Mouse (Mus musculus) ES-Bruce4 (cell line): Measurements from ENCODE around the gene Slc22a18. TPM values are rescaled to one million over a fixed set of nuclear protein-coding genes. Genes with fewer than 3 reads are reported as not detected.
A peak's percentile ranks its signal among the peaks of the same experiment; 100 is the strongest.

Experiments used
- H3K27ac ChIP-seq: 2 replicates; pipeline ENCODE4 v1.5.1; 2012; ENCODE audit warnings: low read length, inconsistent platforms; ENCODE audit not compliant: insufficient read depth
- H3K27me3 ChIP-seq: 2 replicates; pipeline ENCODE4 v1.6.1; 2012; ENCODE audit warnings: mild to moderate bottlenecking, low read length, inconsistent platforms; ENCODE audit not compliant: control insufficient read depth, poor library complexity, insufficient read depth, severe bottlenecking
- H3K36me3 ChIP-seq: 2 replicates; pipeline ENCODE4 v1.6.1; 2012; ENCODE audit warnings: inconsistent platforms, mild to moderate bottlenecking, low read length, moderate library complexity; ENCODE audit not compliant: control insufficient read depth, poor library complexity, insufficient read depth, severe bottlenecking
- H3K4me1 ChIP-seq: one replicate; pipeline ENCODE4 v1.8.1; 2011; ENCODE audit warnings: low read length; ENCODE audit not compliant: control insufficient read depth, insufficient read depth
- H3K4me3 ChIP-seq: 2 replicates; pipeline ENCODE4 v1.5.1; 2011; ENCODE audit warnings: low read depth, mild to moderate bottlenecking, low read length
- H3K9ac ChIP-seq: 2 replicates; pipeline ENCODE4 v1.6.1; 2012; ENCODE audit warnings: low read depth, mild to moderate bottlenecking, inconsistent platforms; ENCODE audit not compliant: poor library complexity, severe bottlenecking
- H3K9me3 ChIP-seq: replicated peaks from 2 replicates; pipeline ENCODE4 v1.6.1; 2012; ENCODE audit warnings: mild to moderate bottlenecking, low read length, inconsistent platforms; ENCODE audit not compliant: control insufficient read depth, poor library complexity, insufficient read depth, severe bottlenecking
- CTCF ChIP-seq: IDR thresholded peaks from one replicate; pipeline ENCODE4 v1.8.1; 2011; ENCODE audit warnings: low read depth, low read length
- EP300 ChIP-seq: IDR thresholded peaks from 2 replicates; pipeline ENCODE4 v1.6.1; 2011; ENCODE audit warnings: low read depth, low read length; ENCODE audit not compliant: insufficient read depth
- POLR2A ChIP-seq: IDR thresholded peaks from one replicate; pipeline ENCODE4 v1.8.1; 2011; ENCODE audit warnings: low read length; ENCODE audit not compliant: insufficient read depth
- polyA plus RNA-seq: library from polyadenylated mRNA; stranded (reverse); fragments of >200 nt; gene quantifications from 2 replicates; pipeline ENCODE4 v1.2.4, GENCODE M21; 2011; ENCODE audit warnings: low read depth; ENCODE audit not compliant: missing spikeins, insufficient read depth, insufficient read length

The Slc22a18 gene
- polyA plus RNA-seq, 1 experiment = 4.5 TPM

GRCm38 (mm10) chr7:143476702-143477335 lies 3.3 kb downstream of the Slc22a18 start:
- H3K4me3 ChIP-seq = no peak overlapping the region
- no peaks in the 10 kb centered on the region for H3K9me3 ChIP-seq
- H3K4me1 ChIP-seq = no peaks in the 10 kb centered on the region
- no peak overlapping the region for H3K9ac ChIP-seq
- no peak for TF ChIP-seq EP300
- H3K27ac ChIP-seq = no peak overlapping the region
- H3K27me3 ChIP-seq = no peaks in the 10 kb centered on the region
- H3K36me3 ChIP-seq = no peaks in the 10 kb centered on the region

GRCm38 (mm10) chr7:143477800-143478199 lies 4.3 kb downstream of the Slc22a18 start:
- no peak overlapping the region for H3K27ac ChIP-seq
- peaks cover 2% of the 10 kb centered on the region for H3K4me1 ChIP-seq
- no peaks in the 10 kb centered on the region for H3K9me3 ChIP-seq
- no peaks in the 10 kb centered on the region for H3K36me3 ChIP-seq
- H3K9ac ChIP-seq = no peak overlapping the region
- no peaks in the 10 kb centered on the region for H3K27me3 ChIP-seq
- TF ChIP-seq EP300 = no peak
- no peak for TF ChIP-seq POLR2A
- no peak overlapping the region for H3K4me3 ChIP-seq

GRCm38 (mm10) chr7:143480498-143480897 lies 7.0 kb downstream of the Slc22a18 start:
- Histone ChIP-seq H3K27me3 (no peaks in the 10 kb centered on the region), H3K9ac (peak overlapping the region; percentile 15; the same call in 1 of the 2 replicates), H3K4me1 (peaks cover 4% of the 10 kb centered on the region), H3K9me3 (no peaks in the 10 kb centered on the region), H3K4me3 (peak overlapping the region; percentile 49), H3K27ac (no peak overlapping the region), H3K36me3 (no peaks in the 10 kb centered on the region)
- TF ChIP-seq CTCF (peak; percentile 81), EP300 (no peak)

GRCm38 (mm10) chr7:143481806-143482387 lies 8.4 kb downstream of the Slc22a18 start:
- H3K36me3 ChIP-seq = no peaks in the 10 kb centered on the region
- TF ChIP-seq CTCF (no peak), POLR2A (no peak), EP300 (no peak)
- H3K27ac ChIP-seq = no peak overlapping the region
- peaks cover 4% of the 10 kb centered on the region for H3K4me1 ChIP-seq
- no peak overlapping the region for H3K4me3 ChIP-seq
- H3K9me3 ChIP-seq = no peaks in the 10 kb centered on the region
- H3K27me3 ChIP-seq = no peaks in the 10 kb centered on the region
- no peak overlapping the region for H3K9ac ChIP-seq

GRCm38 (mm10) chr7:143482541-143482940 lies 9.0 kb downstream of the Slc22a18 start:
- peaks cover 4% of the 10 kb centered on the region for H3K4me1 ChIP-seq
- no peaks in the 10 kb centered on the region for H3K9me3 ChIP-seq
- no peaks in the 10 kb centered on the region for H3K36me3 ChIP-seq
- no peaks in the 10 kb centered on the region for H3K27me3 ChIP-seq
- TF ChIP-seq EP300 = 0 out of 2 replicates have a peak, but pooled peaks have one; percentile 47
- TF ChIP-seq CTCF = no peak
- no peak overlapping the region for H3K27ac ChIP-seq
- H3K4me3 ChIP-seq = no peak overlapping the region
- H3K9ac ChIP-seq = no peak overlapping the region

GRCm38 (mm10) chr7:143489735-143490134 lies 16.2 kb downstream of the Slc22a18 start:
- H3K27me3 ChIP-seq = no peaks in the 10 kb centered on the region
- peaks cover 2% of the 10 kb centered on the region for H3K4me1 ChIP-seq
- H3K27ac ChIP-seq = no peak overlapping the region
- no peak overlapping the region for H3K4me3 ChIP-seq
- no peaks in the 10 kb centered on the region for H3K9me3 ChIP-seq
- no peak overlapping the region for H3K9ac ChIP-seq
- H3K36me3 ChIP-seq = no peaks in the 10 kb centered on the region
- TF ChIP-seq POLR2A (no peak), EP300 (no peak), CTCF (no peak)
